Comparison of ENCODE assay signal across 16 mouse cellular contexts in genomic region chr8:91997023-91997891, GRCm38 (mm10).
DNase-seq lines count a peak whose midpoint lies in the region; ATAC-seq lines count a peak whose summit lies in the region.
"Had no signal": no experiment of that assay in that cellular context is flagged by ENCODE, and none has a peak within 500 bp of the region (broad histone marks: within the 10 kb centered on the region; RNA-seq: fewer than 3 reads in every experiment).

No protein-coding gene starts in this region.

- 19% methylated on average over 26 of the region's 26 CpGs for WGBS in neural tube, embryonic 15.5 days
- WGBS in forebrain, embryonic 14.5 days, result 10% methylated on average over 26 of the region's 26 CpGs
- WGBS in midbrain, embryonic 11.5 days, result 15% methylated on average over 26 of the region's 26 CpGs
- WGBS in kidney, embryonic 15.5 days, result 22% methylated on average over 26 of the region's 26 CpGs

- H3K36me3 ChIP-seq in neural tube, embryonic 15.5 days, result no peaks in the 10 kb centered on the region
- no peaks in the 10 kb centered on the region for H3K36me3 ChIP-seq in forebrain, embryonic 14.5 days (ENCODE audit: control insufficient read depth, insufficient read depth, low read length)
- H3K36me3 ChIP-seq in midbrain, embryonic 11.5 days (ENCODE audit: control insufficient read depth, insufficient read depth, low read length), result no peaks in the 10 kb centered on the region
- H3K36me3 ChIP-seq in kidney, embryonic 15.5 days, result no peaks in the 10 kb centered on the region
- H3K36me3 ChIP-seq: heart, embryonic 15.5 days had no signal

- peaks cover 10% of the 10 kb centered on the region; the same call in 1 of the 2 replicates for H3K27me3 ChIP-seq in neural tube, embryonic 15.5 days (replicated peaks)
- peaks cover 40% of the 10 kb centered on the region for H3K27me3 ChIP-seq in forebrain, embryonic 14.5 days (replicated peaks; ENCODE audit: control insufficient read depth, insufficient read depth, low read length)
- 0 out of 2 replicates have a peak, but pooled peaks cover 2% of the 10 kb centered on the region for H3K27me3 ChIP-seq in midbrain, embryonic 11.5 days (ENCODE audit: control insufficient read depth, insufficient read depth, low read length)
- peaks cover 81% of the 10 kb centered on the region for H3K27me3 ChIP-seq in kidney, embryonic 15.5 days

- H3K4me2 ChIP-seq in neural tube, embryonic 15.5 days, result no peak overlapping the region
- H3K4me2 ChIP-seq in forebrain, embryonic 14.5 days (ENCODE audit: low read length), result peak overlapping the region; percentile 0; the same call in 1 of the 2 replicates
- H3K4me2 ChIP-seq in midbrain, embryonic 11.5 days, result peak overlapping the region; percentile 33
- no peak overlapping the region for H3K4me2 ChIP-seq in kidney, embryonic 15.5 days
- H3K4me2 ChIP-seq: heart, embryonic 15.5 days; lung, embryonic 14.5 days had no signal

- H3K4me1 ChIP-seq in neural tube, embryonic 15.5 days, result peaks cover 43% of the 10 kb centered on the region
- H3K4me1 ChIP-seq in forebrain, embryonic 14.5 days (ENCODE audit: control insufficient read depth, insufficient read depth, low read length), result peaks cover 26% of the 10 kb centered on the region
- peaks cover 50% of the 10 kb centered on the region for H3K4me1 ChIP-seq in midbrain, embryonic 11.5 days (ENCODE audit: control insufficient read depth, insufficient read depth, low read length)
- H3K4me1 ChIP-seq in kidney, embryonic 15.5 days, result peaks cover 17% of the 10 kb centered on the region

- H3K9me3 ChIP-seq in neural tube, embryonic 15.5 days (replicated peaks), result peaks cover 4% of the 10 kb centered on the region; the same call in 1 of the 2 replicates
- H3K9me3 ChIP-seq in forebrain, embryonic 14.5 days (replicated peaks; ENCODE audit: control insufficient read depth, low read length), result no peaks in the 10 kb centered on the region; the same call in 1 of the 2 replicates
- no peaks in the 10 kb centered on the region; the same call in 1 of the 2 replicates for H3K9me3 ChIP-seq in midbrain, embryonic 11.5 days (ENCODE audit: control insufficient read depth, low read length)
- 0 out of 2 replicates have a peak, but pooled peaks cover 5% of the 10 kb centered on the region for H3K9me3 ChIP-seq in kidney, embryonic 15.5 days (replicated peaks)

- peak; percentile 71 for DNase-seq in neural tube, embryonic 10.5 days (ENCODE audit: extremely low spot score, low spot score)
- no peak for DNase-seq in forebrain, embryonic 14.5 days (ENCODE audit: low spot score)
- peak; percentile 97 for DNase-seq in midbrain, embryonic 11.5 days (ENCODE audit: low spot score, missing footprints)
- peak; percentile 69 for DNase-seq in retina, postnatal 1 day
- DNase-seq in adrenal gland, postnatal 10 days, result no peak
- no peak for DNase-seq in frontal cortex, postnatal 10 days (ENCODE audit: low spot score in 2 of 2)
- DNase-seq: cerebellum, adult 18-20 months; gastrocnemius, postnatal 25 days; kidney, postnatal 10 days; layer of hippocampus, adult 9-11 months; lung, embryonic 14.5 days; right cerebral cortex, postnatal 14 days; thymus, adult 2 months had no signal

- no peak overlapping the region for H3K4me3 ChIP-seq in neural tube, embryonic 15.5 days (replicated peaks)
- H3K4me3 ChIP-seq in forebrain, embryonic 14.5 days (ENCODE audit: low read depth, low read length), result no peak overlapping the region
- no peak overlapping the region; the same call in 1 of the 2 replicates for H3K4me3 ChIP-seq in midbrain, embryonic 11.5 days (ENCODE audit: low read depth, low read length)
- no peak overlapping the region for H3K4me3 ChIP-seq in kidney, embryonic 15.5 days (replicated peaks)
- H3K4me3 ChIP-seq: heart, embryonic 15.5 days had no signal

- H3K27ac ChIP-seq in neural tube, embryonic 15.5 days (replicated peaks), result no peak overlapping the region
- no peak overlapping the region for H3K27ac ChIP-seq in forebrain, embryonic 14.5 days (ENCODE audit: low read depth, low read length)
- H3K27ac ChIP-seq in midbrain, embryonic 11.5 days (ENCODE audit: low read depth, low read length), result peak overlapping the region; percentile 89
- no peak overlapping the region for H3K27ac ChIP-seq in kidney, embryonic 15.5 days
- H3K27ac ChIP-seq: heart, embryonic 15.5 days had no signal

- no peak for ATAC-seq in neural tube, embryonic 15.5 days (ENCODE audit: low FRiP score)
- peak; percentile 64 for ATAC-seq in forebrain, embryonic 14.5 days
- peak; percentile 87 for ATAC-seq in midbrain, embryonic 11.5 days (ENCODE audit: low FRiP score)
- no peak for ATAC-seq in kidney, embryonic 15.5 days (replicated peaks; ENCODE audit: low FRiP score)

- H3K9ac ChIP-seq in neural tube, embryonic 15.5 days (replicated peaks), result no peak overlapping the region
- no peak overlapping the region; the same call in 1 of the 2 replicates for H3K9ac ChIP-seq in forebrain, embryonic 14.5 days (ENCODE audit: low read length)
- peak overlapping the region; percentile 17; the same call in 1 of the 2 replicates for H3K9ac ChIP-seq in midbrain, embryonic 11.5 days (ENCODE audit: low read length)
- H3K9ac ChIP-seq in kidney, embryonic 15.5 days, result no peak overlapping the region
- H3K9ac ChIP-seq: heart, embryonic 15.5 days; lung, embryonic 14.5 days had no signal

Comparison
In these comparisons a context has a peak if more than half of its experiments do, and no peak if none do; other contexts are left out.
1. DNase-seq: peak in neural tube, embryonic 10.5 days (single experiment), midbrain, embryonic 11.5 days (single experiment) and retina, postnatal 1 day (single experiment); none in forebrain, embryonic 14.5 days (single experiment), adrenal gland, postnatal 10 days (single experiment) and frontal cortex, postnatal 10 days (0 of 2).
2. ATAC-seq: peak in forebrain, embryonic 14.5 days (single experiment) and midbrain, embryonic 11.5 days (single experiment); none in neural tube, embryonic 15.5 days (single experiment) and kidney, embryonic 15.5 days (single experiment).
3. H3K4me2 ChIP-seq: peak in forebrain, embryonic 14.5 days (single experiment) and midbrain, embryonic 11.5 days (single experiment); none in neural tube, embryonic 15.5 days (single experiment) and kidney, embryonic 15.5 days (single experiment).